Mouse (Mus musculus) layer of hippocampus, postnatal 36 days (tissue): ENCODE results near the gene Nek9. TPM values are rescaled to one million over a fixed set of nuclear protein-coding genes. Genes with fewer than 3 reads are reported as not detected.
"Not testable (repeated sequence)": the region's sequence is repeated elsewhere in the genome, so short reads cannot be mapped to it uniquely, and the experiment has no call there.

Experiments used
- DNase-seq, 2 experiments: peaks; one replicate each; pipeline ENCODE4 v3.0.0; 2022
- total RNA-seq, 2 experiments: library from RNA; stranded (reverse); gene quantifications; 2 replicates each; pipeline ENCODE4 v1.2.3; 2021

Nek9 gene
- total RNA-seq, 2 experiments from 2014 or later: 32.6 TPM

DNA sequence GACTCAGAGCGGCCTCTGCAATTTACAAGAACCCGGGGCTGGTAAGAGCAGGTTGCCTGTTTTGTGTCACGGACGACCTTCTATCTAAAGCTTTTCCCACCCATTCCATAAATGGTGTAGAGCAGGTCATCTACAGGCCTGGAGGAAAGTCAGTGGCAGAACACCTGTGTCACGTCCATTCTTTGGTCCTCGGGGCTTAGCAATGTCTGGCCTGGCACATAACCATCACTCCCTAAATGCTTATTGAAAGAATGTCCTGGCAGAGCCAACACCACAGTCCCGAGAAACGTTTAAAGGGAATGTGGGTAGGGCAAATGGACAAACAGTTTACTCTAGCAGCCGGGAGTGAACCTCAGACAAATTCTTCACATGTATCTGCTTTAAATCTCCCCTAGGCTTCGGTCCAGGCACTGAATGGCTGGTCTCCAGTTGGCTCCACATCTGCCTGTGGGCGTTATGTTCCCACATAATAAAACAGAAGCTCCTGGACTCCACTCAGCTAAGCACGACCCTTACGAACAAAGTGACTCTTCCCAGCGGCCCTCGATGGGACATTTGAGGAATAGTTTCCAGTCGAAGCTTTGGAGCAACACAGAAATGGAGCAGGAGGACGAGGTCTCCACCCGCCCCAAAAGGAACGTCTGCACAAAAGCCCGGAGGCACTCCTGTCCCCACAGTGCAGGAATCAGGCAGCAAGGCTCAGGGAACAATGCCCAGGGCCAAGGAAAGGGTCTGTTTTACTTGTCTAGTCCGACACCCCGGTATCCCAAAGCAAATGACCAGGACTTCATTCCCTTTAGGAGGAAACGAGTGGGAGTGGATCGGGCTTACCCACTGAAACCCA lies 49.8 kb downstream of the Nek9 start:
- no peak for DNase-seq

DNA sequence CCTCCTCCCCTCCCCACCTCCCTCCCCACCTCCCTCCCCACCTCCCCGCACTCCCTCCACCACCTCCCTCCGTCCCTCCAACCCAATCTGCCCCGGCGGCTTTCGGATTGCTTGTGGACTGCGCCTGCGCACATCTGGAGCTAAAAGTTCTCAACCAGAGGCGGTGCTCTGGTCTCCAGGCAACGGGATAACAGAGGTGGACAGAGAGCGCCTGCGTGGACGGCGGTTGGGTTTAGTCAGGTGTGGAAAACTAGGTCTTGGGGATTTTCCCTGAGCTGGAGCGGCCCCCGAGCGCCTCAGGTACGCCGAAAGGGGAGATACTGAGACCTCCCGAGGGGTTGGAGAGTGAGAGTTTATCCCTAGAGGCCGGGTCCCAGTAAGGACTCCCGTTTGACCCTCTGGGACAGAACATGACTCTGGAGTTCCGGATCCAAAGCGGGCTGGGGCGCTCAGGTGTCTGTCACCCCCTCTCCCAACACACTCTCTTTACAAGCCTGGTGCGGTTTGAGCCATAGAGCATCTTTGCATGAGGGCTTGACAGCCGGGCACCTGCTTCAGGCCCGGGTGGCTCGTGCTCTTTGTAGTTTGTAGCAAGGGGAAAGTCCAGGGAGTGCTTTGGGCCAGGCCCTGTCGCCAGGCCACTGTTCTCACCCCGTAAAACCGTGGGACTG lies 50.5 kb downstream of the Nek9 start, which contains the start of gene Zc2hc1c:
Gene Zc2hc1c, plus strand, starts transcription at position 106 of the 671 bp plus-strand sequence.
- peak; percentile 58 to 68 for DNase-seq

DNA sequence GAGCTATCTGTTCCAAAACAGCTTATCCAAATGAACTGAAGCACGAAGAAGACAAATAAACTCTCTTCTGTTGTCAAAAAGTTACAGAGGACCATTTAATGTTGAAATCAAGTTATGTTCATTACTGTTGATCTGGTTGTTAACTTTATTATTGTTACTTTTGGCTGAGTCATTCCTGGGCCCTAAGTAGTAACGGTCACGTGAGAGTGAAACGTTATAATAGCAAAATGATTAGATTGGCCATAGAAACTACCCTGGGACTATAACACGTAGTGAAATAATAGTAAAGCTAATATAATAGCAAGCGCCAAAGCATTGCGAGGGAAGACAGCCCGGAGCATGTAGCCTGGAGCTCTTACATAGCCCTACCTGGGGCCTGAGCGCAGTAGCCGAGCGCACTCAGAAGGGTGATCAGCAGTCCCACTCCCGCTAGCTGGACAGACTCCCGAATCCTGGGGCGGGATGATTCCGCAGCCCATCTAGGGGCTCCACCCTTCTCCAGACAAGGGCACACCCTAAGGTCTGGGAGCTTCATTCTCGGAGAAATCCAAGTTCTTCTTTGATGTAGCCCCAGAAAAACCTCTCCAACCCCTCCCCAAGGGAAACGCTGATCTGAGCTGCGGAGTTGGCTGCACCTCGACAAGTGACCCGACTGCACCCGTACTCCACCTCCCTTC lies 51.2 kb downstream of the Nek9 start, which contains the start of gene Acyp1:
Gene Acyp1, minus strand, starts transcription at position 630 of the 677 bp plus-strand sequence.
- DNase-seq: no peak

GRCm38 (mm10) chr12:85286941-85287340 lies 52.2 kb downstream of the Nek9 start:
- DNase-seq: no peak

DNA sequence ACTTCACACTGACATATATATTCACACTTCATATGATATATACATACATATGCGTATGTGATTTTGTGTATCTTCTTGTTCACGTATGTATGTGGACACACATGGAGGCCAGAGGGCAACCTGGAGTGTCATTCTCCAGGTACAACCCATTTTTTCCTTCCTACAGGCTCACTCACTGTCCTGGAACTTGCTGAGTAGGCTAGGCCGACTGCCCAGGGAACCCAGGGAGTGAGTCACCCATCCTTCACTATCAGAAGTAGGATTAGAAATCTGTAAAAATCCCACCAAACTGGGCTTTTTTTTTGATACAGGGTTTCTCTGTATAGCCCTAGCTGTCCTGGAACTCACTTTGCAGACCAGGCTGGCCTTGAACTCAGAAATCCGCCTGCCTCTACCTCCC lies 54.2 kb downstream of the Nek9 start:
- DNase-seq: no peak

DNA sequence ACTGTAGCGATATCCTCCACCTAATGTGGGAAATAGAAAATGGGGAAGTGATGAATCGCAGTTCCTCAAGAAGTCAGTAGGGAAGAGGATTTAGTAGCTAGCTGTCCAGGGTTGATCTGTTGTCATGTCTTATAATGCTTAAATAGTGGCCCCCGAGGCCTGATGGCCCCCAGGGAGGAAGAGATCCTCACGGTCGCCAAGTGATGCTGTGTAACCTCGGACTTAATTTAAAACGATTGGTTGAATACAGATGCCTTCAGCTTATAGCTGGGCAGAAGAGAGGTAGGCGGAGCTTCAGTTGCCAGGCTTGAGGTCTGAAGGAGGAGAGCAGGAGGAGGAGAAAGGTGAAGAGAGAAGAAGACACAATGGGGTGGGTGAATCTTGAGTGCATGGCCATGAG lies 54.8 kb downstream of the Nek9 start:
- no peak for DNase-seq

GRCm38 (mm10) chr12:85281756-85282155 lies 57.4 kb downstream of the Nek9 start:
- not testable (repeated sequence) for DNase-seq

- no peak for DNase-seq
These were observed 58.1 kb downstream of the Nek9 start for GRCm38 (mm10) chr12:85280845-85281651.

DNA sequence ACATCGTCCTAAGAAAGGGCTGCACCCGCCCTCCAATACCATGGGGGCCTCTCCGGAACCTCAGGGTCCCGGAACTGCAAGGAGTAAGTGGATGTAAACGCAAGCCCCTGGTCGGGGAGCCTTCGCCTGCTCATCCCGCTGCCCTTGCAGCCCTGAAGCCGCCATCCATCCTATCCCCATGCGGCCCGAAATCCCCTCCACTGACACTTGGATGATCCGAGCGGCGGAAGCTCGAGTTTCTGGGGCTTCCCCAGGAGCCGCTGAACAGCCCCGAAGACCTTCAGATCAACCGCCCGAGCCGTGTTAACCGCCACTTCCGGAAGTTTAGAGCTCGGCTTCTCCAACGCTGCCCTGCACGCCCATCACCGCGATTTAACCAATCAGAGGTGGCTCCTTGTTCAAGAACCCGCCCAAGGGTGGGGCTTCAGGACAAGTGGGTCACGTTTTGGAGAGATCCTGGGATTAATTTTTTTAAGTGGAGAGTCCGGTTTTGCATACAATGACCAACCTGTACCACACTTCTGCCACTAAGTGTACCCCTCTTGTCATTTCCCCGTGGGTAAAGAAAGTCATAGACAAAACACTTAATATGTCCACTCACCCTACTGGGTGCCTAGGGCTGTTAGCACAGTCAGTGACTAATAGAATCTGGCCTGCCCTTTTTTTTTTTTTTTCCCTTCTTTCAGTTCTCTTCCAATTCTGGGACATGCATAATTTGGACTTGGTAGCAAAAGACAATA lies 58.9 kb downstream of the Nek9 start:
- DNase-seq: peak; percentile 95 to 97

DNA sequence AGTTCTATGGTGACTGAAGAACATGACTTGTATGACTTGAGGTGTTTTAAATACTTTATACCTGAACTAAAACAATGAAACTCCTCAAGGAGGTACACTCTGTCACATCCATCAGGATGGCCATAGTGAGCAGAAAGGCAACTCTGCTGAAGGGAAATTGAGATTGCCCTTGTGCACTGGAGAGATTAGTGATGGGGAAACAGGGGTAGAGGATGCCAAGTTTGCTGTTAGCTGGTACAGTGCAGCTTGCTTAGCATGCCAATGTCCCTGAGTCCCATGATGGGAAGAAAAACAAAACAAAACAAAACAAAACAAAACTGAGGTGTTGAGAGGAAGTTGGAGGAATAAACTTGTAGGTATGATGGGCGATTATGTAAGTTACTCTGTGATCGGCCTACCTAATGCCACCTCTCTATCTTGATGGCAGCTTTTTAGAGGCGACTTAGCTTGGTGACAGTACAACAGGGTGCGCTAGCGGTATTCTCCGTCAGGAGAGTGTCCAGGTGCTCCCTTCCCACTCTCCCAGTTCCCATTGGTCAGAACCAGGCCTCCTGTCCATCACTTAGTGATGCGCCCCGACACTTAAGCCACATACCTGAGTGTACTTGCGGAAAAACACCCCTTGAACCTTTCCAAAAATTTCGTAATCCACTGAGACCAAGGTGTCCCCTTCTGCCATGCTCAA lies 59.6 kb downstream of the Nek9 start:
- no peak for DNase-seq

- DNase-seq: no peak
These were observed 60.2 kb downstream of the Nek9 start for GRCm38 (mm10) chr12:85278919-85279318.

DNA sequence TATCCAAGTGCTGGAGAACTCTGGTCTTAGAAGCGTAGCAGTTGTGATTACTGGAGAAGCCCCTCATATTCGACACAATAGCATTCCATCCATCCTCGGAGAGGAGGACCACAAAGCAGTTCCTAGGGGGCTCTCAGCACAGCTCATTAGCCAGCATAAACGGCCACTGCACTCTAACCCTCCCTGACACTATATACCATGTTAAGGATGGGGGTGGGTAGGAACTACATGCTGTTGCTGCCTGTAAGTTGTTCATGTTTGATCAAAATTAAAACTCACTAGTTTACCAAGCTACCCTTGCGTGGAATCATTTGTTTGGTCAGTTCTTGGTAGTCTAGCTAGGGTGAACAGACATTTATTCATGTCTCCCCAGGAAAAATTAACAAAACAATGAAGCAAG lies 62.9 kb downstream of the Nek9 start:
- no peak for DNase-seq

GRCm38 (mm10) chr12:85273508-85273907 lies 65.7 kb downstream of the Nek9 start:
- DNase-seq: no peak

GRCm38 (mm10) chr12:85271843-85272206 lies 67.3 kb downstream of the Nek9 start:
- DNase-seq: no peak

DNA sequence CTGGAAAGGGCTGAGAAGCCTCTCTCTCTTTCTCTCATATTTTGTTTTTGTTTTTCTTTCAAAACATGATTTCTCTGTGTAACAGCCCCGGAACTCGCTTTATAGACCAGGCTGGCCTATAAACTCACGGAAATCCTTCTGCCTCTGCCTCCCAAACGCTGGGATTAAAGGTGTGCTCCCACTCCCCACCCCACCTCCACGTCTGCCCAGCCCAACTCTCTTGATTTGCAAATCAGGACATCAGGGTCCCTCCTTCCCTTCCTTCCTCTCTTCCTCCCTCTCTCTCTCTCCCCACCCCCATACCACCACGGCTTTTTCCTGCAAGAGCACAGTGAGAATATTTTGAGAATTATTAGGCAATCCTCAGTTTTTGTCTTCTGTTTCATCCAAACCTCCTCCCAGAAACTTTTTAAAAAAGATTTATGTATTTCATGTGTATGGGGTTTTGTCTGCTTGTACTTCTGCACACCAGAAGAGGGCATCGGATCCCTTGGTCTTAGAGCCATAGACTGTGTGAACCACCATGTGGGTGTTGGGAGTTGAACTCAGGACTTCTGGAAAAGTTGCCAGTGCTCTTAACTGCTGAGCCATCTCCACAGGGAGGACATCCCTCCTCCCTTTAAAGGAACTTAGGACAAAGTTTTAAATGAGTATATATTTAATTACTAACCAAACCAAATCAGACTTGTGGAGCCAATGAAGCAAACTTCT lies 67.9 kb downstream of the Nek9 start:
- DNase-seq: no peak

DNA sequence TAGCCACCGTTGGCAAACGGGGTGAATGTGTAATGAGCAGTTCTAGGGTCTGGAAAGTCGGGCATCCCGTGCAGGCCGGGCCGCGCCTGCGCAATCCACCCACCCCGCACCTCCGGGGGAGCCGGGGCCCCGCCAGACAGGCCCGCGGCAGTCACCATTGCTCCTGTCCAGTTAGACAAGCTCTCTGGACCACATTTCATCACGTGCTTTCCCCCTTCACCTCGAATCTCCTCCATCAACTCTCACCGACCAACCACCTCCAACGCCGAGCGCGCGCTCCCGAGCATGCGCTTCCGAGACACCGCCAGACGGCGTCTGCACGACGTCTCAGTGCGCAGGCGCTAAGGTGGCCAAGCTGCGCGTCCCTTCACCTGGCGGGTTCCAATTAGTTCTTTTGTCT lies 68.8 kb downstream of the Nek9 start, which contains the start of gene Mlh3:
Gene Mlh3, minus strand, starts transcription at position 281 of the 400 bp plus-strand sequence.
- DNase-seq: peak; percentile 85 to 87

GRCm38 (mm10) chr12:85269821-85270220 lies 69.3 kb downstream of the Nek9 start:
- no peak for DNase-seq

DNA sequence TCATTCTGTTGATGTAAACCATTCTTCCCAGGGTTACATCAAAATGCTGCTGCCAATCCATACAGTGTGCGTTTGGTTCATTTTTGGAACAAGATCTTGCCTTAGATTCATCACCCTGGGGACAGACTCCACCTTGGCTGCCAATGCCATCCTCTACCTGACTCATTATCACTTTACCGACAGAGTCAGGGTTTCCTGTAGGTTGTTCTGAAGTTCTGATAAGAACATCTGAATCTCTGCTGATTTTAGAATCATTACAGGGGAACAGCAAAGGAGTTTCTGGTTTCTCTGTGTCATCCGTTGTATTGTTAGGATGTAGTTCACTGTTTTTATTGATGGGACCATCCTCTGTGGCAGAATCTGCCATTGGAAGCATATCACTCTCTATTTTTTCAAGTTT lies 72.9 kb downstream of the Nek9 start:
- no peak for DNase-seq

GRCm38 (mm10) chr12:85264940-85265339 lies 74.2 kb downstream of the Nek9 start:
- no peak for DNase-seq

- no peak for DNase-seq
These were observed 74.6 kb downstream of the Nek9 start for GRCm38 (mm10) chr12:85264531-85264930.
